Mouse (Mus musculus) cerebral cortex, adult 2 months (tissue): Measurements from ENCODE around the gene Nelfa.

ENCODE experiments used
- WGBS: fragments of 180-500 bp; shearing (Covaris S2); methylation state at CpG from one replicate; pipeline ENCODE4 v1.1.7; 2018; 5-methylcytosine and 5-hydroxymethylcytosine counted together

Gene Nelfa

GRCm38 (mm10) chr5:33916616-33917015, 19.6 kb downstream of the Nelfa start:
- 76% methylated on average over 2 of the region's 2 CpGs for WGBS

GRCm38 (mm10) chr5:33903176-33903575, 33.0 kb downstream of the Nelfa start:
- 77% methylated on average over 9 of the region's 9 CpGs for WGBS

- WGBS: 81% methylated on average over 2 of the region's 2 CpGs
Measured at GRCm38 (mm10) chr5:33902696-33903095, 33.5 kb downstream of the Nelfa start.

GRCm38 (mm10) chr5:33901278-33901677, 34.9 kb downstream of the Nelfa start:
- WGBS: 76% methylated on average over 3 of the region's 3 CpGs

- 83% methylated on average over 9 of the region's 9 CpGs for WGBS
Measured at GRCm38 (mm10) chr5:33900701-33901263, 35.4 kb downstream of the Nelfa start.

- WGBS: 76% methylated on average over 3 of the region's 3 CpGs
Measured at GRCm38 (mm10) chr5:33900101-33900500, 36.1 kb downstream of the Nelfa start.

- WGBS: 81% methylated on average over 3 of the region's 3 CpGs
Measured at GRCm38 (mm10) chr5:33899245-33899644, 37.0 kb downstream of the Nelfa start.

- WGBS: 88% methylated on average over 9 of the region's 9 CpGs
Measured at GRCm38 (mm10) chr5:33898671-33899070, 37.5 kb downstream of the Nelfa start.

- WGBS: 70% methylated on average over 2 of the region's 2 CpGs
Measured at GRCm38 (mm10) chr5:33897158-33897557, 39.1 kb downstream of the Nelfa start.

GRCm38 (mm10) chr5:33895116-33895515, 41.1 kb downstream of the Nelfa start:
- WGBS: 60% methylated on average over 9 of the region's 9 CpGs

GRCm38 (mm10) chr5:33893406-33893805, 42.8 kb downstream of the Nelfa start:
- WGBS: 90% methylated on average over 6 of the region's 6 CpGs

GRCm38 (mm10) chr5:33881118-33881517, 55.1 kb downstream of the Nelfa start:
- 95% methylated on average over 4 of the region's 4 CpGs for WGBS

- WGBS: 81% methylated on average over 1 of the region's 1 CpGs
Measured at GRCm38 (mm10) chr5:33875472-33875871, 60.7 kb downstream of the Nelfa start.

- WGBS: 78% methylated on average over 2 of the region's 2 CpGs
Measured at GRCm38 (mm10) chr5:33854019-33854418, 82.2 kb downstream of the Nelfa start.

GRCm38 (mm10) chr5:33853086-33853485, 83.1 kb downstream of the Nelfa start:
- 92% methylated on average over 1 of the region's 1 CpGs for WGBS

- WGBS: 87% methylated on average over 4 of the region's 4 CpGs
Measured at GRCm38 (mm10) chr5:33851466-33851865, 84.7 kb downstream of the Nelfa start.
